Mouse (Mus musculus) urinary bladder, postnatal 14 days (tissue): ENCODE measurements at regions not wholly inside any gene's neighbourhood (a gene's known extent, or its start where the extent isn't known, plus 50 kb on each side); places are given as distances from the start of the nearest gene placed in this dataset.

Source experiments
- DNase-seq: peaks from one replicate; pipeline ENCODE4 v3.0.0; 2021; ENCODE audit warnings: low spot score

DNA sequence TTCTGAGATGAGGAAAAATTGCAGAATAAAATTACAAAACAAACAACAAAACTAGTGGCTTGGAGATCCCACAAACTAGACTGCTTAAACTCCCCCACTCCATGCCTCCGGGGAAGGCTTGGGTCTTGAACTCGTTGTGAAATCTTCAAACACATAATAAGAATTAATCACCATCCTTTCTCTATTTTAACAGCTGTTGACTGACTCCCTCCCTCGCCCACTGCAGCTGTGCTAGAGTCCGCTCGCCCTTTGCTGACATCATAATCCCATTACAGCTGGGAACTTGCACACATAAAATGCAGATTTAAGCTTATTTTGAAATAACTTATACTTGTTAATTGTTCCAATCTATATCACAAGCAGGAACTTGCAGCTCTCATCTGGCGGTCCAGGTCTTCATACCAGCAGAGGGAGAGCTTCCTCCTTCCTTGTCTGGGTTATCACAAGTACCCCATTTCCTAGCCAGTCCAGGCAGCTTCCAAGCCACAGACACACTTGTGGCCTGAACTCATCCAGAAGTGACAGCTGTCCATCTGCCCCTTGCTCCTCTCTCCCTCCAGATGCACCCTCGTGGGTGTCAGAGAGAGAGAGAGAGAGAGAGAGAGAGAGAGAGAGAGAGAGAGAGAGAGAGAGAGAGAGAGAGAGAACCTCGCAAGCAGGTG lies 332.9 kb upstream of the Mki67 start:
- no peak for DNase-seq

DNA sequence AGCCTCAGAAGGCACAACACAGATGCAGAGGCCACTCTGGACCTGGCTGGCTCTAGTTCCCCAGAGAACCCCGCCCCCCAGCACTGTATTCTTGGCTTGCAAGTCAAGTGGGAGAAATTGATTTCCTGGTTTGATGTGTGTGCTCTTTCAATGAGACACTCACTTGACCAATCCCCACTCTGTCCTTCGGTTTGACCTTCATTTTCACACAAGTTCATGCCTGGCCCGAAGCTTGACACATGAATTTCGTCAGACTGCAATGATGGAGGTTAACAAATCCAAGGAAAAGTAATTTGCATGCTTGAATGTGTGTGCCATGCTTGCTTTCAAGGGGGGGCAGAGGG lies 333.4 kb upstream of the Mki67 start:
- no peak for DNase-seq

- DNase-seq, result no peak
These were observed 334.0 kb upstream of the Mki67 start for GRCm38 (mm10) chr7:136050116-136050515.

GRCm38 (mm10) chr7:136056876-136057484 lies 340.8 kb upstream of the Mki67 start:
- no peak for DNase-seq

GRCm38 (mm10) chr7:136058319-136058718 lies 342.2 kb upstream of the Mki67 start:
- no peak for DNase-seq

DNA sequence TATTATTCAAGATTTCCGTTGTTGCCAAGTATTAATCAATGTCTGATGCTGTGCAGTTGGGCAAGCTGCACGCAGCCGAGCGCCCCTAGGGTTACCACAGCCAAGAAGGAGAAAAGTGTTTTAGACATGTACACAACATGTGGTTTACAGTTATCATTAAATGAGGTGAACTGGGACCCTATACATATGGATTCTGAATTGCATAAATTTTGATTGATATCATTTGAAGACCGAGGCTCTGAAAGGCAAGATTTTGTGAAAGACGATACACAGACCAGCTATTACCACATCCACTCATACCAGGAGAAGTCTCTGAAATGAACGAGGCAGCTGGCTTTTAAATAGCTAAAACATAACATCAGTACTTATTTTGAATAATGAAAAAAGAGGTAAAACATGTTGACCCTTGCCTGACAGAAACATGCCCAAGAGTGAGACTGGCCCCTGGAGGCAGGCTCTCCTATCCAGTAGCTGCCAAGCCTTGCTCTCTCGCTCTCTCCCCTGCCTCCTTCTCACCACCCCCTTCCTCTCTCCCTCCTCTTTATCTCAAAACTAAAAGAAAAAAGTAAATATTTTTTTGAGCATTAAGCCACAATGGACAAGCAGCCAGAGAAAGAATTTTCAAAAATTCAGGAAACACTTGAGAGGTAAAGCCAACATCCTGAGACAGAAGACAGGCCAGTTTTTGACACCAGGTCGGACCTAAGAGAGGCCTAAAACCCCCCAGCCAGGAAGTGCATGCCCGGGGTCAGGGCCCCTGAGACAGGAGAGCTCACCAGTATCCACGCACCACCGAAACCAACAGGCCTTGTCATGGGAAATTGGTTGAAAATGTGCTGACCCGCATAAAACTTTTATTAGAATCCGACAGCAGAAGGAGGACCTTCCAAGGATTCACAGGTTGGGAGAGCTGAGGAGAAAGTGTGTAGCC lies 342.9 kb upstream of the Mki67 start:
- DNase-seq, result no peak

GRCm38 (mm10) chr7:136059896-136060295 lies 343.7 kb upstream of the Mki67 start:
- no peak for DNase-seq

DNA sequence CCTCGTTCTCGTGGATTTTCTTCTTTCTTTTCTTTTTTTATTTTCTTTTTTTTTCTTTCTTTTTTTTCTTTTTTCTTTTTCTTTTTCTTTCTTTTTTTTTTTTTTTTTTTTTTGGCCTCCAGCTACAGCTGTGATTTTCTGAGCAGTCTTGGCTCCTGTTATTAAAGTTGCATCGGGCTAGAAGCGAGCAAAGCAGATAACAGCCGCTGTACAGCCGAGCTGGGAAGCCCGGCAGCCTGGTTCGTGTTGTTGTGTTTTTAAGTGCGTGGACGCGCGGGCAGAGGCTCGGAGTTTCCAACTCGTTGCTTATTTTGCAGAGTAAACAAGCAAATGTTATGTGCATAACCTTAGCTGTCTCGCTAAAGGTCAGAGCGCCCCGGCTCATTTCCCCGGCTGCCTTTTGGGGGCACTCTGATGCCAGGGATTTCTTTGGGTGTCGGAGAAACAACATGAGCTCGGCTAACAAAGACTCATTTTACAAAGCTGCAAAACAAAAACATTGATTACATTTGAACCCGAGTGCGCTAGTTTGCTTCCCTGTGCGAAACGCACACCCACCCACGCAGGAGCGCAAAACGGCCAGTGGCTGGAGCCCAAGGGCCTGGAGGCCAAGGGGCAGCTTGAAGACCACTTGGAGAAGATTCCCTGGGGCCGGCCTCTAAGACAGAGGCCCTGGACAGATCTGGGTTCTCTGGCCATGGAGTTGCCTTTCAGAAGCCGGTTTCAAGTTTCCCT lies 344.3 kb upstream of the Mki67 start:
- peak; percentile 39 for DNase-seq

DNA sequence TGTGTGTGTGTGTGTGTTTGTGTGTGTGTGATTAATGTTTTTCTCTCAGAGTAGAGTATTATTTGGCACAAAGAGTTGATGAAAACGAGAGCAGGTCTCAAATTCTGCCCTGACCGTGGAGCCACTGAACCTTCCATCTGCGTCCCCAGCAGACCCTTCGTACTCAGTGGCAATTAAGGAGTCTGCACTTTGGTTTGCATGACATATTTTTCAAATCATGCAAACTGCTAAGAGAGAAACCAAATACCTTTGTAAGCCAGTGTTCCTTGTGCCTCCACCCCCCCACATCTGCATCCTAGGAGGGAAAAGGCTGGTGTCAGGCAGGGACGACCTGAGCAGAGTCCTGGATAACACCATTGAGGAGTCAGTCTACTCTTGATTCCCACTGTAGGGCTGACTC lies 346.5 kb upstream of the Mki67 start:
- DNase-seq, result no peak

DNA sequence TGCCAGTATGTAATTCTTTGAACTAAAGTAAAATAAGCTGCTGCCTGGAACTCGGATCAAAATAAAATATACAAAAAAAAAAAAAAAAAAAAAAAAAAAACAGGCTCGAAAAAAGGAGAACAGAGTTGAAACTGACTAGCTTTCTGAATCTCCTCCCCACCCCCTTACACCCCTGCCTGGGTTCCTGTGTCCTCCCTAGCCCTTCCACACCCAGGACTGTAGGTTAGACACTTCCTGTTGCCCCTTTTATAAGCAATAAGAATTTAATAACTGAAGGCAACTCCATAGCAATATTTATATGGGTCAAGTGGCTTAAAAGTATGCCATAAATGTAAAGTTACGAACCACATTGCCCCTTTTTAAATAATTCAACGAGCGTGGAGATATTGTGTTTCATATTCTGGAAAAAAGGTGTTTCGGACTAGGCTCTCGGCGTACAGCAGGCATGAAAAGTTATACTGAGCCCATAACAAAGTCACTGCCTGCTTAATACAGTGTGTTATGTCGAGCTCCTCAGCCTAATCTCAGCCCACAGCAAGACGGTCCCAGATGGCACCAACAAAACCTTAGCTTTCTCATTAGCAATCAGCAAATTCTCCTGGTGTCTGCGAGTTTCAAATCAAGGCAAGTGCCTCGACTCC lies 349.0 kb upstream of the Mki67 start:
- DNase-seq, result no peak

GRCm38 (mm10) chr7:136065679-136066055 lies 349.5 kb upstream of the Mki67 start:
- no peak for DNase-seq

DNA sequence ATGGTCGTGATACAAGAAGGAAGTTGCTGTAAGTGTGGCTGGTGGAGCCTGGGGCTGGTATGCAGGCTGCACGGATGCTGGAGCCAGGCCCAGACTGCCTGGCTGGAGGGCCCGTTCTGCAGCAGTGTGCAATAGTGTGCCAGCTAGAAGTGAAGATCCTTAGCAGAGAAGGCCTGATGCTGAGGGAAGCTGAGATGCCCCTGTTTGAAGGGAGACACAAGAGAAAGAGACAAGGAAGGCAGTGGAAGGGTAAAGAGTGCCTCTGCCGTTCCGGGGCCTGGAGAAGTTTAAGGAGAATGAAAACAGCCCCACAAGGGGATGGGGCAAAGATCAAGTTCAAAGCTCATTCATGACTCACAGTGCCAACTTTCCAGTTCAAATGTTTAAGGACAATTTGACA lies 354.7 kb upstream of the Mki67 start:
- DNase-seq, result peak; percentile 26

DNA sequence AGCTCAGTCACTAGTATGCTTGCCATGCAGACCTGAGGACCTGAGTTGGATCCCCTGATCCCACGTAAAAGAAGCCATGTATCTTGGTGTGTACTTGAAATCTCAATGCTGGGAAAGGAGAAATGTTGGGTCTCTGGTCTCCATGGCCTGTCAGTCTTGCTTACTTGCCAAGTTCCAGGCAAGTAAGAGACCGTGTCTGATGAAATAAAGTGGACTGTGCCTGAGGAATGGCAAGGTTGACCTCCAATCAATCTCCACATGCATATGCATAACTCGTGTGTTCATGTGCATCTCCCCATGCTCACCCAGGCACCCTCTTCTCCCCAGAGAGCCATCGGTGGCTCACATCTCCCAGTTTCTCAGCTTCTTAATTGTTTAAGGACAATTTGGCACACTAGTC lies 355.2 kb upstream of the Mki67 start:
- no peak for DNase-seq

DNA sequence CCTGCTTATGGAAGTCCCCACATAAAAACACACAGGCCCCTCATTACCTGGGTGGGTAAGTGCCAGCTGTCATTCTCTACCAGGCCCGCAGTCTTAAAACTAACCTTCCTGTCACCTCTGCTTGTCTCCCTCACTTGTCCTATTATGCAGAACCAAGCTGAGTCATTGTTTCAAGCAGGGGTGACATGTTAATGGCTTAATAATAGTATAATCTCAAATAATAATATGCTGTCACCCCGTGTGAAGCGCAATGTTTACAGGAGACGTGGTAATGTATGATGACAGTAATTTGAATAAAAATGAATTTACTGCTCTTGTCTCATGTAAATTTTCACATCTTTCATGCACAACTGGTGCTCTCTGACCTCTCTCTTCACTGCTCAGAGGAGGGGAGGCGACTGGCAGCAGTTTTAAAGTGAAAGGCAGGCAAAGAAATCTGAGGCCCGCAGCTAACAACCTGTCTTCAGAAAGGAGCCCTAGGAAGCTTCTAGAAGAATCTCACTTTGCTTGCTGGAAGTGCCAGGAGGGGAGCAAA lies 357.2 kb upstream of the Mki67 start:
- DNase-seq, result no peak

DNA sequence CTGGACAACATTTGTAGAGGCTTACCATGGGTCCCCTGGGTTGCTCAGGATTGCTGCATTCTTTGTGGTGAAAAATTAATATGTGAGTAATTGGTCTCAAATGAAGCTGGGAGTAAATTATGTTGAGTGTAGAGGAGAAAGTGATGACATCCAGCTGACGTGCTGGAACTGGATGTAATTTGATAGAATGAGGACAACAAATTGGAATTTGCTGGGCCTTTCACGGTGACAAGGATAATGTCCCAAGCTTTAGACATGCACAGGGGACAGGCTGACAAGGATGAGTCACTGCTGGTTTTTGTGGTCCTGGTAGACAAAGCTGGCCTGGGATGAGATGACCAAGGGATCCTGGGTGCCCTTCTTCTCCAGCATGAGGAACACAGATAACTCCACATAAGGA lies 357.9 kb upstream of the Mki67 start:
- DNase-seq, result no peak

- no peak for DNase-seq
These were observed 365.5 kb upstream of the Mki67 start for GRCm38 (mm10) chr7:136081534-136082252.

- DNase-seq, result no peak
These were observed 366.2 kb upstream of the Mki67 start for GRCm38 (mm10) chr7:136082253-136082867.

GRCm38 (mm10) chr7:136083005-136083404 lies 366.8 kb upstream of the Mki67 start:
- DNase-seq, result no peak

DNA sequence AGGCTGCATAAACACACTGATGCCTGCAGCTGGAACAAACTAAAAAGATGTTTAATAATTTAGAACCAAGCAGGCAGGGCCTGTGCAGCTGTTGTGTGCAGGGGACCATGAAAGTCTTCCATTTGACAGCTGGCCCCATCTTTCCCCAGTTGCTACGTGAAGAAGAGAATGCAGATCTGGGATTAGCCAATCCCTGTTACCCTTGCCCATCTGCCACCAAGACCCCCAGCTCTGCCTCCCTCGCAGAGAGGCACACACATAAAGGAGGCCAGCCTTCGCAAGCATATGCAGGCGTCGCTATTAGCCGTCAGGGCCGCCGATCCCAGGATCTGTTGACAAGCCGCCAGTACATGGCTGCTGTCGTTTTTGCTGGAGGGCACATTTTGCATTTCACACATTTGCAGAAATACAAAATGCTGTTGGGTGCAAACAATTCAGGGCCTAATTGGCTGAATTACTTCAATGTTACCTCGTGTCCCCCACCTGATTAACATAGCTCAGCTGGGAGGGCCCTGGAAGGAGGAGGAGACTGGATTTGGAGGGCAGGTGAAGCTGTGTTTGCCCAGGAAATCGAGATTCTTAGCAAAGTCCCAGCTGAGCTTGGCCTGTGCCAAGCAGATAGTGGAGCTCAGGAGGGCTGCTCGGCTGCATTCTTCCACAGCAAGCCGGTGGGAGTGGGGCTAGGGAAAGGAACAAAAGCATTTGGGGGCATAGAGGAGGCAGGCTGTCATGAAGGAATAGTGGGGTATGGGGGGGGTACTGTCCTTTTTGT lies 367.6 kb upstream of the Mki67 start:
- DNase-seq, result no peak

GRCm38 (mm10) chr7:136088785-136089184 lies 372.6 kb upstream of the Mki67 start:
- DNase-seq, result no peak
